In genomic region chr11:62601732-62602618, GRCm38 (mm10) we compare ENCODE assay signal across 8 mouse cellular contexts. TPM values are rescaled to one million over a fixed set of nuclear protein-coding genes. Genes with fewer than 3 reads are reported as not detected.
DNase-seq lines count a peak whose midpoint lies in the region; ATAC-seq and TF ChIP-seq lines count a peak whose summit lies in the region.

No protein-coding gene starts in this region.

- no peak for TF ChIP-seq POLR2A in olfactory bulb, adult 2 months (IDR thresholded peaks at IDR 0.05; ENCODE audit: insufficient read depth, low read depth, low read length)

- H3K9ac ChIP-seq in lung, embryonic 16.5 days (ENCODE audit: low read length), result peak overlapping the region; percentile 75
- H3K9ac ChIP-seq in intestine, embryonic 15.5 days, result peak overlapping the region; percentile 42

- H3K9me3 ChIP-seq in lung, embryonic 16.5 days (ENCODE audit: control insufficient read depth, low read length), result no peaks in the 10 kb centered on the region
- H3K9me3 ChIP-seq in embryonic facial prominence, embryonic 10.5 days, result no peaks in the 10 kb centered on the region
- H3K9me3 ChIP-seq in intestine, embryonic 15.5 days, result no peaks in the 10 kb centered on the region

- H3K27me3 ChIP-seq in lung, embryonic 16.5 days (ENCODE audit: control insufficient read depth, insufficient read depth, low read depth, low read length), result no peaks in the 10 kb centered on the region
- no peaks in the 10 kb centered on the region for H3K27me3 ChIP-seq in embryonic facial prominence, embryonic 10.5 days (replicated peaks; ENCODE audit: low read depth, poor library complexity, severe bottlenecking)
- no peaks in the 10 kb centered on the region for H3K27me3 ChIP-seq in intestine, embryonic 15.5 days (replicated peaks)

- H3K4me1 ChIP-seq in lung, embryonic 16.5 days (replicated peaks; ENCODE audit: control insufficient read depth, insufficient read depth, low read length), result peaks cover 38% of the 10 kb centered on the region
- peaks cover 34% of the 10 kb centered on the region for H3K4me1 ChIP-seq in embryonic facial prominence, embryonic 10.5 days
- peaks cover 18% of the 10 kb centered on the region for H3K4me1 ChIP-seq in intestine, embryonic 15.5 days (replicated peaks)
- H3K4me1 ChIP-seq in olfactory bulb, adult 2 months (ENCODE audit: control insufficient read depth, insufficient read depth, low read length), result peaks cover 14% of the 10 kb centered on the region

- TF ChIP-seq CTCF in olfactory bulb, adult 2 months (IDR thresholded peaks at IDR 0.05; ENCODE audit: insufficient read depth, low read depth, low read length), result no peak

- 8% methylated on average over 17 of the region's 17 CpGs for WGBS in lung, embryonic 16.5 days
- 13% methylated on average over 17 of the region's 17 CpGs for WGBS in embryonic facial prominence, embryonic 10.5 days
- 13% methylated on average over 17 of the region's 17 CpGs for WGBS in intestine, embryonic 15.5 days
- 11% methylated on average over 17 of the region's 17 CpGs for WGBS in olfactory bulb, adult 2 months

- peak overlapping the region; percentile 85 for H3K27ac ChIP-seq in lung, embryonic 16.5 days (ENCODE audit: low read length)
- peak overlapping the region; percentile 99 for H3K27ac ChIP-seq in embryonic facial prominence, embryonic 10.5 days (replicated peaks)
- H3K27ac ChIP-seq in intestine, embryonic 15.5 days, result peak overlapping the region; percentile 92
- H3K27ac ChIP-seq in olfactory bulb, adult 2 months (ENCODE audit: insufficient read depth, low read depth, low read length), result peak overlapping the region; percentile 70

- peaks cover 26% of the 10 kb centered on the region for H3K36me3 ChIP-seq in lung, embryonic 16.5 days (ENCODE audit: control insufficient read depth, insufficient read depth, low read length)
- peaks cover 40% of the 10 kb centered on the region for H3K36me3 ChIP-seq in embryonic facial prominence, embryonic 10.5 days (replicated peaks)
- peaks cover 16% of the 10 kb centered on the region for H3K36me3 ChIP-seq in intestine, embryonic 15.5 days

- ATAC-seq in lung, embryonic 16.5 days (ENCODE audit: low read depth), result peak; percentile 2; the same call in 1 of the 2 replicates
- no peak; the same call in none of the 2 replicates for ATAC-seq in intestine, embryonic 15.5 days

- DNase-seq in lung, postnatal 14 days, result no peak
- DNase-seq in embryonic facial prominence, embryonic 10.5 days (ENCODE audit: low spot score), result no peak
- no peak for DNase-seq in right cerebral cortex, postnatal 25 days
- DNase-seq in frontal cortex, adult 2 months (ENCODE audit: extremely low spot score in 1 of 2, low spot score in 1 of 2), result no peak
- DNase-seq in adrenal gland, postnatal 36 days, result no peak

- peak overlapping the region; percentile 81 for H3K4me3 ChIP-seq in lung, embryonic 16.5 days (ENCODE audit: low read length)
- peak overlapping the region; percentile 97 for H3K4me3 ChIP-seq in embryonic facial prominence, embryonic 10.5 days
- H3K4me3 ChIP-seq in intestine, embryonic 15.5 days (replicated peaks), result peak overlapping the region; percentile 68
- H3K4me3 ChIP-seq in olfactory bulb, adult 2 months (ENCODE audit: insufficient read depth, low read depth, low read length), result peak overlapping the region; percentile 89

- H3K4me2 ChIP-seq in lung, embryonic 16.5 days (ENCODE audit: low read depth, low read length), result peak overlapping the region; percentile 67
- H3K4me2 ChIP-seq in intestine, embryonic 15.5 days (replicated peaks), result peak overlapping the region; percentile 54

RNA-seq across cellular contexts. Expression of gene Trpv2, which starts 27.7 kb away (rescaled TPM):
- polyA plus RNA-seq in lung, embryonic 16.5 days (2015; fragmentation: Nextera tagmentation; extraction: Ambion mirVana), result 4.8 and 4.9 TPM in 2 replicates
- polyA plus RNA-seq in embryonic facial prominence, embryonic 10.5 days (2016; fragmentation: Nextera tagmentation; extraction: Ambion mirVana), result 2.6 and 3.8 TPM in 2 replicates
- polyA plus RNA-seq in intestine, embryonic 15.5 days (2015; fragmentation: Nextera tagmentation; extraction: Ambion mirVana), result 10.0 and 10.7 TPM in 2 replicates
- not detected in 2 replicates for polyA plus RNA-seq in olfactory bulb, adult 2 months (2012; ENCODE audit: insufficient read depth, insufficient read length, low replicate concordance, missing spikeins)
- 16.8 TPM in 2 replicates for polyA plus RNA-seq in frontal cortex, adult 2 months (2012; rRNA removed)
- 1 to 10 TPM; 2.0 to 3.7 TPM for total RNA-seq in adrenal gland, postnatal 36 days (2021)

RNA-seq across cellular contexts. Expression of gene Lrrc75a, which starts 46.3 kb away (rescaled TPM):
- polyA plus RNA-seq in lung, embryonic 16.5 days (2015; fragmentation: Nextera tagmentation; extraction: Ambion mirVana), result 10.6 and 11.8 TPM in 2 replicates
- polyA plus RNA-seq in embryonic facial prominence, embryonic 10.5 days (2016; fragmentation: Nextera tagmentation; extraction: Ambion mirVana), result 11.2 and 12.9 TPM in 2 replicates
- 17.3 and 20.9 TPM in 2 replicates for polyA plus RNA-seq in intestine, embryonic 15.5 days (2015; fragmentation: Nextera tagmentation; extraction: Ambion mirVana)
- not detected in 2 replicates for polyA plus RNA-seq in olfactory bulb, adult 2 months (2012; ENCODE audit: insufficient read depth, insufficient read length, low replicate concordance, missing spikeins)
- 19.9 and 23.7 TPM in 2 replicates for polyA plus RNA-seq in frontal cortex, adult 2 months (2012; rRNA removed)
- 10 to 100 TPM; 28.0 to 31.8 TPM for total RNA-seq in adrenal gland, postnatal 36 days (2021)

RNA-seq across cellular contexts. Expression of gene Mmgt2, which starts 46.5 kb away (rescaled TPM):
- 34.6 and 38.1 TPM in 2 replicates for polyA plus RNA-seq in lung, embryonic 16.5 days (2015; fragmentation: Nextera tagmentation; extraction: Ambion mirVana)
- 41.9 and 44.2 TPM in 2 replicates for polyA plus RNA-seq in embryonic facial prominence, embryonic 10.5 days (2016; fragmentation: Nextera tagmentation; extraction: Ambion mirVana)
- polyA plus RNA-seq in intestine, embryonic 15.5 days (2015; fragmentation: Nextera tagmentation; extraction: Ambion mirVana), result 71.8 and 72.4 TPM in 2 replicates
- not detected in 2 replicates for polyA plus RNA-seq in olfactory bulb, adult 2 months (2012; ENCODE audit: insufficient read depth, insufficient read length, low replicate concordance, missing spikeins)
- polyA plus RNA-seq in frontal cortex, adult 2 months (2012; rRNA removed), result 44.4 TPM in 2 replicates
- total RNA-seq in adrenal gland, postnatal 36 days (2021), result 10 to 100 TPM; 38.0 to 42.6 TPM

RNA-seq across cellular contexts. Expression of gene Ubb, which starts 51.0 kb away (rescaled TPM):
- polyA plus RNA-seq in lung, embryonic 16.5 days (2015; fragmentation: Nextera tagmentation; extraction: Ambion mirVana), result 3,082 and 3,189 TPM in 2 replicates
- 3,487 and 3,558 TPM in 2 replicates for polyA plus RNA-seq in embryonic facial prominence, embryonic 10.5 days (2016; fragmentation: Nextera tagmentation; extraction: Ambion mirVana)
- polyA plus RNA-seq in intestine, embryonic 15.5 days (2015; fragmentation: Nextera tagmentation; extraction: Ambion mirVana), result 2,561 and 2,687 TPM in 2 replicates
- polyA plus RNA-seq in olfactory bulb, adult 2 months (2012; ENCODE audit: insufficient read depth, insufficient read length, low replicate concordance, missing spikeins), result 651 TPM in 1 of 2 replicates, not detected in the other
- polyA plus RNA-seq in frontal cortex, adult 2 months (2012; rRNA removed), result 3,321 and 3,429 TPM in 2 replicates
- total RNA-seq in adrenal gland, postnatal 36 days (2021), result 1,000 to 10,000 TPM; 1,237 to 1,515 TPM

Comparison
In these comparisons a context has a peak if more than half of its experiments do, and no peak if none do; other contexts are left out.
1. RNA of gene Lrrc75a, which starts 46.3 kb away (polyA plus RNA-seq): 19.9 to 23.7 TPM in frontal cortex, adult 2 months, 17.3 to 20.9 TPM in intestine, embryonic 15.5 days, 11.2 to 12.9 TPM in embryonic facial prominence, embryonic 10.5 days and 10.6 to 11.8 TPM in lung, embryonic 16.5 days; not detected in olfactory bulb, adult 2 months; every median in the first group is over 10 times any median in the second.
2. RNA of gene Mmgt2, which starts 46.5 kb away (polyA plus RNA-seq): 71.8 to 72.4 TPM in intestine, embryonic 15.5 days, 44.4 TPM in frontal cortex, adult 2 months, 41.9 to 44.2 TPM in embryonic facial prominence, embryonic 10.5 days and 34.6 to 38.1 TPM in lung, embryonic 16.5 days; not detected in olfactory bulb, adult 2 months; every median in the first group is over 10 times any median in the second.
3. Peak in every context shown above with its lines, with median percentiles within 50 percentile points of each other: H3K27ac ChIP-seq and H3K4me3 ChIP-seq.